Mouse (Mus musculus): ENCODE measurements around the gene Atp1b1.

DNA sequence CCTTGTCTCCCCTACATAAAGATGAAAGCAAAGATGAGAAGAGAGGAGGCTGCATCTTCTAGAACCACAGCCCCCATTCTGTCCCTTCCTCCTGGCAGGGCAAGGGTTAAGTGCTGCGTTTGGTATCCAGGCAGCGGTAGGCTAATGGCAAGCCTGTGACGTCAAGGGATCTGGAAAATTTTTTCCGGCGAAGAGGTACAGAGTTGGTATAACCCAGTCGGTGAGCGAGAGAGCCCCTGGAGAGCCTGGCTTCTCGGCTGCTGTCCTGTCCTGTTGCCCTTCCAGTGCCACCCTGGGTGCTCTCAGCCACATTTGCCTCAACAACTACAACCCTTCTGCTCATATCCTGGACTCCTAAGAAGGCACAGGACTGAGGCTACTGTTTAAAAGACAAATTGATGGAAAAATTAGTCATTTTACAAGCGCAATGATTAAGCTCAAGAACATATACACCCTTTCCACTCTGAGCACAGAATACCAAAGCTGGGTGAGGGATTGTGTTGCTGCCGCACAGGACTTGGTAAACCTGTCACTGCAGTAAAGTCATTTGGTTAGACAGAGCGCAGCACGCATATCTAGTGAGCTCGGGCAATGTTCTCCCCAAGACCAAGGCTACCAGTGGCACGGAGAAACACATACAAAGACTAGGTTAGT, 3.3 kb downstream of the Atp1b1 start:
- TF ChIP-seq CTCF (IDR thresholded peaks at IDR 0.05 in 2 of 3, conservative IDR thresholded peaks at IDR 0.05 in 1 of 3; ENCODE audit: control insufficient read depth in 1 of 3, insufficient read depth in 1 of 3, low read depth in 2 of 3, low read length in 3 of 3, poor library complexity in 1 of 3, severe bottlenecking in 1 of 3) (no peak), ZMIZ1 (IDR thresholded peaks at IDR 0.05; ENCODE audit: low read depth, low read length) (no peak), USF1 (IDR thresholded peaks at IDR 0.05; ENCODE audit: low read depth, low read length) (no peak), ZNF384 (IDR thresholded peaks at IDR 0.05; ENCODE audit: low read depth, low read length) (no peak), GATA1 (IDR thresholded peaks at IDR 0.05; ENCODE audit: low read depth, low read length) (no peak), POLR2AphosphoS2 (IDR thresholded peaks at IDR 0.05; ENCODE audit: low read length) (no peak), MAX (IDR thresholded peaks at IDR 0.05; ENCODE audit: low read length) (no peak), POLR2A (IDR thresholded peaks at IDR 0.05; ENCODE audit: control insufficient read depth in 1 of 2, insufficient read depth in 1 of 2, low read depth in 1 of 2, low read length in 2 of 2, poor library complexity in 1 of 2) (no peak), MAFK (IDR thresholded peaks at IDR 0.05; ENCODE audit: borderline replicate concordance, low read depth, low read length) (no peak), ETS1 (IDR thresholded peaks at IDR 0.05; ENCODE audit: low read depth, low read length) (no peak)

Measured in MEL (cell line).